Mouse (Mus musculus) left cerebral cortex, postnatal 14 days (tissue): ENCODE results near the gene Habp2. TPM values are rescaled to one million over a fixed set of nuclear protein-coding genes. Genes with fewer than 3 reads are reported as not detected.

Source experiments
- DNase-seq, 2 experiments: peaks; one replicate each; pipeline ENCODE4 v3.0.0; 2021 to 2022; ENCODE audit warnings: low spot score in 2 of 2, mixed read lengths in 1 of 2
- intact Hi-C: fragments of 180-260 bp; cut with DNase I; formaldehyde crosslinking; loops from one replicate; pipeline ENCODE4 v1.15.1; 2025
- long read RNA-seq, 2 experiments: library from polyadenylated mRNA; stranded (forward); transcript quantifications; one replicate each; pipeline ENCODE4 v2.0.0; 2021
- total RNA-seq, 2 experiments: library from RNA; stranded (reverse); gene quantifications; 2 replicates each; pipeline ENCODE4 v1.2.3; 2021

Habp2 gene
- not detected for total RNA-seq
- long read RNA-seq, experiment 1 = 0 reads
- long read RNA-seq, experiment 2 = 0 reads

- DNase-seq = no peak
- intact Hi-C loops = no loop called here
Measured at GRCm38 (mm10) chr19:56286866-56287265, at the start of gene Habp2. Gene Habp2, plus strand, starts transcription at chr19:56287137.

GRCm38 (mm10) chr19:56238501-56238900 lies 48.4 kb upstream of the Habp2 start:
- no peak for DNase-seq
- intact Hi-C loops = no loop called here

GRCm38 (mm10) chr19:56245201-56245600 lies 41.7 kb upstream of the Habp2 start:
- no peak for DNase-seq
- intact Hi-C loops = no loop called here

GRCm38 (mm10) chr19:56252815-56253214 lies 34.1 kb upstream of the Habp2 start:
- DNase-seq = no peak
- intact Hi-C loops = no loop called here

GRCm38 (mm10) chr19:56253271-56253670 lies 33.7 kb upstream of the Habp2 start:
- intact Hi-C loops = no loop called here
- no peak for DNase-seq

- intact Hi-C loops = loop anchor here (2.0 kb wide), 1 partner anchor 918 kb away; no protein-coding TSS in a partner anchor
- peak in 1 of 2 experiments; percentile 12 for DNase-seq
Measured at GRCm38 (mm10) chr19:56254751-56255150, 32.2 kb upstream of the Habp2 start.

GRCm38 (mm10) chr19:56255506-56255905 lies 31.4 kb upstream of the Habp2 start:
- DNase-seq = peak; percentile 53 to 64
- intact Hi-C loops = loop anchor here (2.0 kb wide), 1 partner anchor 919 kb away; no protein-coding TSS in a partner anchor

- no peak for DNase-seq
- intact Hi-C loops = no loop called here
Measured at GRCm38 (mm10) chr19:56256235-56256634, 30.7 kb upstream of the Habp2 start.

- intact Hi-C loops = no loop called here
- DNase-seq = no peak
Measured at GRCm38 (mm10) chr19:56256741-56257140, 30.2 kb upstream of the Habp2 start.

GRCm38 (mm10) chr19:56263696-56264095 lies 23.2 kb upstream of the Habp2 start:
- intact Hi-C loops = no loop called here
- no peak for DNase-seq

- intact Hi-C loops = no loop called here
- DNase-seq = no peak
Measured at GRCm38 (mm10) chr19:56264175-56264574, 22.8 kb upstream of the Habp2 start.

GRCm38 (mm10) chr19:56265149-56265548 lies 21.8 kb upstream of the Habp2 start:
- DNase-seq = no peak
- intact Hi-C loops = no loop called here

GRCm38 (mm10) chr19:56272081-56272480 lies 14.9 kb upstream of the Habp2 start:
- no peak for DNase-seq
- intact Hi-C loops = no loop called here

GRCm38 (mm10) chr19:56277140-56277804 lies 9.7 kb upstream of the Habp2 start:
- no peak for DNase-seq
- intact Hi-C loops = no loop called here

GRCm38 (mm10) chr19:56277951-56278350 lies 9.0 kb upstream of the Habp2 start:
- intact Hi-C loops = no loop called here

GRCm38 (mm10) chr19:56278366-56278765 lies 8.6 kb upstream of the Habp2 start:
- intact Hi-C loops = no loop called here
- no peak for DNase-seq

More at GRCm38 (mm10) chr19:56277951-56278350, 9.0 kb upstream of the Habp2 start:
- DNase-seq = no peak

GRCm38 (mm10) chr19:56285222-56285621 lies 1.7 kb upstream of the Habp2 start:
- no peak for DNase-seq
- intact Hi-C loops = no loop called here

GRCm38 (mm10) chr19:56287580-56288367 lies 837 bp downstream of the Habp2 start:
- no peak for DNase-seq
- intact Hi-C loops = no loop called here

- intact Hi-C loops = no loop called here
- DNase-seq = no peak
Measured at GRCm38 (mm10) chr19:56288436-56288835, 1.5 kb downstream of the Habp2 start.

GRCm38 (mm10) chr19:56289642-56290041 lies 2.7 kb downstream of the Habp2 start:
- no peak for DNase-seq
- intact Hi-C loops = no loop called here

- DNase-seq = peak in 1 of 2 experiments; percentile 13
- intact Hi-C loops = no loop called here
Measured at GRCm38 (mm10) chr19:56291898-56292297, 5.0 kb downstream of the Habp2 start.
